Mouse (Mus musculus) CH12.LX (cell line): ENCODE results near the gene Cavin4.

ENCODE experiments used
- CTCF ChIP-seq, 2 experiments: IDR thresholded peaks in 1 of 2; conservative IDR thresholded peaks in 1 of 2; 2 replicates each; pipeline ENCODE4 v1.5.1; 2011 to 2012; ENCODE audit warnings: low read depth in 2 of 2, low read length in 2 of 2, improper control_type of control experiment in 1 of 2, inconsistent platforms in 1 of 2, mild to moderate bottlenecking in 1 of 2, moderate library complexity in 1 of 2
- KAT2A ChIP-seq: IDR thresholded peaks from 2 replicates; pipeline ENCODE4 v1.6.1; 2012; ENCODE audit warnings: low read length, improper control_type of control experiment, inconsistent platforms; ENCODE audit not compliant: insufficient replicate concordance
- PAX5 ChIP-seq: IDR thresholded peaks from 2 replicates; pipeline ENCODE4 v1.6.1; 2012; ENCODE audit warnings: low read length, inconsistent platforms, mixed read lengths
- POLR2AphosphoS2 ChIP-seq: IDR thresholded peaks from 2 replicates; pipeline ENCODE4 v1.6.1; 2011; ENCODE audit warnings: low read depth, low read length, improper control_type of control experiment

- TF ChIP-seq CTCF (conservative IDR thresholded peaks at IDR 0.05 in 1 of 2, IDR thresholded peaks at IDR 0.05 in 1 of 2; ENCODE audit: low read depth in 2 of 2, low read length in 2 of 2) = no peak
- no peak for TF ChIP-seq KAT2A
- no peak for TF ChIP-seq POLR2AphosphoS2
- no peak for TF ChIP-seq PAX5
Observed at GRCm38 (mm10) chr4:48622246-48622645, 41.1 kb upstream of the Cavin4 start.
